Mouse (Mus musculus): ENCODE measurements around the gene Ostf1. TPM values are rescaled to one million over a fixed set of nuclear protein-coding genes. Genes with fewer than 3 reads are reported as not detected.

The Ostf1 gene
- polyA plus RNA-seq, 1 experiment from 2014 or later, result 85.8 TPM

DNA sequence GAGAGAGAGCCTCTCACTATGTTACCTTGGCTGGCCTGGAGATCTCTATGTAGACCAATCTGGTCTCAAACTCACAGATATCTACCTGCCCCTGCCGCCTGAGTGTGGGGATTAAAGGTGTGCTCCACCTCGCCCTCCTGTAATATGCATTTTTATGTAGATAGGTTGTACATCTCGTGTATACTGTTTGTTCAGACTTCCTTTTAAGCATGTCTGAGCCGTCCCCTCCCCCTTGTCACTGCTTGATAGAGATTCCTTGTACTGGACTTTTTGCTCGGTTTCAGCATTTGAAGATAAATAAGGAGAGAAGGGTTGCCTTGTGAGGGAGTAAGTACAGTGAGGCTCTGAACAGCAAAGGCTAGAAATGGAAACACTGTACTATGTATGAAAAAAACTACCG is 21.4 kb upstream of the Ostf1 start:
- Histone ChIP-seq H3K4me2 (ENCODE audit: low read length) (no peak overlapping the region), H3K27me3 (ENCODE audit: control insufficient read depth, insufficient read depth, low read length) (no peaks in the 10 kb centered on the region), H3K9ac (ENCODE audit: low read length) (no peak overlapping the region), H3K4me3 (ENCODE audit: control insufficient read depth in 1 of 2, insufficient read depth in 1 of 2, low read depth in 1 of 2, low read length in 2 of 2) (no peak overlapping the region), H3K36me3 (ENCODE audit: control insufficient read depth, insufficient read depth, low read length) (no peaks in the 10 kb centered on the region), H3K9me3 (ENCODE audit: control insufficient read depth, low read length) (no peaks in the 10 kb centered on the region), H3K27ac (replicated peaks in 1 of 2; ENCODE audit: control insufficient read depth in 1 of 2, insufficient read depth in 1 of 2, low read depth in 2 of 2, low read length in 2 of 2) (0 out of 4 replicates have a peak overlapping the region, but pooled peaks of 1 of the 2 experiments have one; percentile 39), H3K4me1 (ENCODE audit: control insufficient read depth in 2 of 2, insufficient read depth in 2 of 2, low read length in 2 of 2) (peaks cover 23 to 27% of the 10 kb centered on the region in 2 experiments)
- no peak for ATAC-seq (ENCODE audit: insufficient number of reproducible peaks, insufficient read depth, low FRiP score, low read depth)
- WGBS, result 67% methylated on average over 6 of the region's 6 CpGs

- H3K9ac ChIP-seq (ENCODE audit: low read length), result no peak overlapping the region
- H3K9me3 ChIP-seq (ENCODE audit: control insufficient read depth, low read length), result no peaks in the 10 kb centered on the region
- no peak overlapping the region for H3K27ac ChIP-seq (replicated peaks in 1 of 2; ENCODE audit: control insufficient read depth in 1 of 2, insufficient read depth in 1 of 2, low read depth in 2 of 2, low read length in 2 of 2)
- H3K4me2 ChIP-seq (ENCODE audit: low read length), result no peak overlapping the region
- peaks cover 23 to 27% of the 10 kb centered on the region in 2 experiments for H3K4me1 ChIP-seq (ENCODE audit: control insufficient read depth in 2 of 2, insufficient read depth in 2 of 2, low read length in 2 of 2)
- WGBS, result 35% methylated on average over 4 of the region's 4 CpGs
- H3K4me3 ChIP-seq (ENCODE audit: control insufficient read depth in 1 of 2, insufficient read depth in 1 of 2, low read depth in 1 of 2, low read length in 2 of 2), result no peak overlapping the region
- ATAC-seq (ENCODE audit: insufficient number of reproducible peaks, insufficient read depth, low FRiP score, low read depth), result no peak
- no peaks in the 10 kb centered on the region for H3K27me3 ChIP-seq (ENCODE audit: control insufficient read depth, insufficient read depth, low read length)
- H3K36me3 ChIP-seq (ENCODE audit: control insufficient read depth, insufficient read depth, low read length), result no peaks in the 10 kb centered on the region
These were observed 21.0 kb upstream of the Ostf1 start for GRCm38 (mm10) chr19:18652592-18652991.

DNA sequence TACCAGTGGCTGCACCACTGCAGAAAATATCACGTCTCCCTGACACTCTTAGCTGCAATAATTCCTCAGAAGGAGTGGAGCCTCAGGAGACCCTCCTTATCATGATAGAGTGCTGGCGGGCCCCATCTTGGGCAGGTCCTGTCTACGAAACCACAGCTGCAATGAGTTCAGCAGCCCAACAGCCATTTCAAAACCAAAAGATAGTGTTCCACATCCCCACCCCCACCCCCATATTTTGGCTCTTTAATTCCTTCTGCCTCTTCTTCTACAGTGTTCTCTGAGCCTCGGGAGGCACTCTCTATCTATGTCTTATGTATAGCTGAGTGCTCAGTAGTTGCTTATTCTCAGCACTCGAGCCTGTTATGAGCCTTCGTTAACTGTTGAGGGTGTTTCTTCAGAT is 18.9 kb upstream of the Ostf1 start:
- Histone ChIP-seq H3K36me3 (ENCODE audit: control insufficient read depth, insufficient read depth, low read length) (no peaks in the 10 kb centered on the region), H3K4me2 (ENCODE audit: low read length) (no peak overlapping the region), H3K4me1 (ENCODE audit: control insufficient read depth in 2 of 2, insufficient read depth in 2 of 2, low read length in 2 of 2) (peaks cover 23 to 37% of the 10 kb centered on the region in 2 experiments), H3K4me3 (ENCODE audit: control insufficient read depth in 1 of 2, insufficient read depth in 1 of 2, low read depth in 1 of 2, low read length in 2 of 2) (no peak overlapping the region), H3K9ac (ENCODE audit: low read length) (no peak overlapping the region), H3K27me3 (ENCODE audit: control insufficient read depth, insufficient read depth, low read length) (no peaks in the 10 kb centered on the region), H3K9me3 (ENCODE audit: control insufficient read depth, low read length) (no peaks in the 10 kb centered on the region), H3K27ac (replicated peaks in 1 of 2; ENCODE audit: control insufficient read depth in 1 of 2, insufficient read depth in 1 of 2, low read depth in 2 of 2, low read length in 2 of 2) (no peak overlapping the region)
- WGBS, result 64% methylated on average over 6 of the region's 6 CpGs
- no peak for ATAC-seq (ENCODE audit: insufficient number of reproducible peaks, insufficient read depth, low FRiP score, low read depth)

GRCm38 (mm10) chr19:18649955-18650354 is 18.3 kb upstream of the Ostf1 start:
- Histone ChIP-seq H3K9ac (ENCODE audit: low read length) (no peak overlapping the region), H3K9me3 (ENCODE audit: control insufficient read depth, low read length) (no peaks in the 10 kb centered on the region), H3K27ac (replicated peaks in 1 of 2; ENCODE audit: control insufficient read depth in 1 of 2, insufficient read depth in 1 of 2, low read depth in 2 of 2, low read length in 2 of 2) (no peak overlapping the region), H3K4me1 (ENCODE audit: control insufficient read depth in 2 of 2, insufficient read depth in 2 of 2, low read length in 2 of 2) (peaks cover 18 to 32% of the 10 kb centered on the region in 2 experiments), H3K4me3 (ENCODE audit: control insufficient read depth in 1 of 2, insufficient read depth in 1 of 2, low read depth in 1 of 2, low read length in 2 of 2) (no peak overlapping the region), H3K36me3 (ENCODE audit: control insufficient read depth, insufficient read depth, low read length) (no peaks in the 10 kb centered on the region), H3K4me2 (ENCODE audit: low read length) (no peak overlapping the region), H3K27me3 (ENCODE audit: control insufficient read depth, insufficient read depth, low read length) (no peaks in the 10 kb centered on the region)
- no peak for ATAC-seq (ENCODE audit: insufficient number of reproducible peaks, insufficient read depth, low FRiP score, low read depth)
- WGBS, result 80% methylated on average over 4 of the region's 4 CpGs

- no peaks in the 10 kb centered on the region for H3K9me3 ChIP-seq (ENCODE audit: control insufficient read depth, low read length)
- ATAC-seq (ENCODE audit: insufficient number of reproducible peaks, insufficient read depth, low FRiP score, low read depth), result no peak
- H3K4me3 ChIP-seq (ENCODE audit: control insufficient read depth in 1 of 2, insufficient read depth in 1 of 2, low read depth in 1 of 2, low read length in 2 of 2), result no peak overlapping the region
- no peaks in the 10 kb centered on the region for H3K27me3 ChIP-seq (ENCODE audit: control insufficient read depth, insufficient read depth, low read length)
- no peaks in the 10 kb centered on the region for H3K36me3 ChIP-seq (ENCODE audit: control insufficient read depth, insufficient read depth, low read length)
- peak overlapping the region; percentile 38; the same call in 1 of the 2 replicates for H3K9ac ChIP-seq (ENCODE audit: low read length)
- WGBS, result 70% methylated on average over 6 of the region's 6 CpGs
- peak overlapping the region; percentile 46 for H3K4me2 ChIP-seq (ENCODE audit: low read length)
- peaks cover 12 to 23% of the 10 kb centered on the region in 2 experiments for H3K4me1 ChIP-seq (ENCODE audit: control insufficient read depth in 2 of 2, insufficient read depth in 2 of 2, low read length in 2 of 2)
- H3K27ac ChIP-seq (replicated peaks in 1 of 2; ENCODE audit: control insufficient read depth in 1 of 2, insufficient read depth in 1 of 2, low read depth in 2 of 2, low read length in 2 of 2), result peak overlapping the region; percentile 28 to 44; a peak in 1 of 4 replicates
These were observed 16.9 kb upstream of the Ostf1 start for GRCm38 (mm10) chr19:18648558-18648945.

DNA sequence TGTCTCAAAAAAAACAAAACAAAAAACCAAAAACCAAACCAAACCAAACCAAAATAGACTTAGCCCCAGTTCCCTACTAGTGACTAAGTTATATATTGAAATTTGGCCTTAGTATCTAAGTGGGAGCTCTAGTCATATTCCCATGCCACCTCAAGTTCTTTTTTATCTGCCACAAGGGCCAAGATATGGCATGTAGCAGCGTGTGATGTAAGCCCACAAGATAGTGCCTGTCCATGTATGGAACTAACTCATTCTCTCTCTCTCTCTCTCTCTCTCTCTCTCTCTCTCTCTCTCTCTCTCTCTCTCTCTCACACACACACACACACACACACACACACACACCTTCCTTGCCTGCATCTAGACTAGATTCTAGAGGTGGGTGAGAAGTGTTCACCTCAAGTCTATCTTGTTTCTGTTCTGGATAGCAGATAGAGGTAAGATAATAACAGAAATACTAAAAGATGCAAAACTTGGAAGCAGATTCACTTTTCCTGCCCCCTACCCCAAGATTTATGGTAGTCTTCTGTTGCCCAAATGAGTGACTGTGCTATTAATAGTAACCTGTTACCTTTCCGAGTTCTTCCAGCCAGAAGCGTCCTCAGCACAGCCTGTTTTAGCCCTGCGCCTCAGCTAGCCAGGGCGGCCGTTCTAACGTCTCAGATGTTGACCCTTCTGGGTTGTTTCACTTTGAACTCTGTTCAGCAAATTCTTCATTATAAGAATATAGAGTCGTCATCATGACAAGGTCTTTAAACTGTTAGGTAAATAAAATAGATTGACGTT is 16.3 kb upstream of the Ostf1 start:
- Histone ChIP-seq H3K4me1 (ENCODE audit: control insufficient read depth in 2 of 2, insufficient read depth in 2 of 2, low read length in 2 of 2) (peaks cover 8 to 19% of the 10 kb centered on the region in 2 experiments), H3K27me3 (ENCODE audit: control insufficient read depth, insufficient read depth, low read length) (no peaks in the 10 kb centered on the region), H3K9me3 (ENCODE audit: control insufficient read depth, low read length) (no peaks in the 10 kb centered on the region), H3K27ac (replicated peaks in 1 of 2; ENCODE audit: control insufficient read depth in 1 of 2, insufficient read depth in 1 of 2, low read depth in 2 of 2, low read length in 2 of 2) (peak overlapping the region; percentile 28 to 44; a peak in 2 of 4 replicates), H3K4me2 (ENCODE audit: low read length) (peak overlapping the region; percentile 46), H3K36me3 (ENCODE audit: control insufficient read depth, insufficient read depth, low read length) (no peaks in the 10 kb centered on the region), H3K4me3 (ENCODE audit: control insufficient read depth in 1 of 2, insufficient read depth in 1 of 2, low read depth in 1 of 2, low read length in 2 of 2) (no peak overlapping the region), H3K9ac (ENCODE audit: low read length) (peak overlapping the region; percentile 38; the same call in 1 of the 2 replicates)
- 32% methylated on average over 9 of the region's 9 CpGs for WGBS
- no peak for ATAC-seq (ENCODE audit: insufficient number of reproducible peaks, insufficient read depth, low FRiP score, low read depth)

DNA sequence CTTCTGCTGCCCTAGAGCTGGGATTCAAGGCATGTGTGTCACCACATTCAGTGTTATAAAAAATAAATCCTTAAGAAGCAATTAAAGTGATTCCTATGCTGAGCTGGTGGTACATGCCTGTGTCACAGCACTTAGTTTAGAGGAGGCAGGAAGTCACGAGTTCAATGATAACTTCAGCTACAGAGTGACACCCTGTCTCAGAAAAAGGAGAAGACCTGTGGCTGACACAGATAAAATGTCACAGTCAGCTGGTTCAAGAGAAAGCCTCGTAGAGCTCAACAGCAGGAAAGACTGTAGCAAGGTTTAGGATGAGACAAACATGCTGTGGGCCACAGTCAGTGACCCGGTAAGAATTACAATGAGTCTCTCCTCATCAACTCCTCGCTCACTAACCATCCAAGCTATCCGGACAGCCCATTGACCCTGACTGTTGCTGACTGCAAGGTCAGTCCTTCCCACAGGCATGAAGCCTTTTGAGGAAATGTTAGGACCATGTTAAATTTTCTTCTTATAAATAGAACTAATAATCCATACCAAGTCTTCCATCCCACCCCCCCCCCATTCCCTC is 15.3 kb upstream of the Ostf1 start:
- Histone ChIP-seq H3K4me3 (ENCODE audit: control insufficient read depth in 1 of 2, insufficient read depth in 1 of 2, low read depth in 1 of 2, low read length in 2 of 2) (no peak overlapping the region), H3K9ac (ENCODE audit: low read length) (no peak overlapping the region), H3K27ac (replicated peaks in 1 of 2; ENCODE audit: control insufficient read depth in 1 of 2, insufficient read depth in 1 of 2, low read depth in 2 of 2, low read length in 2 of 2) (peak overlapping the region in 1 of 2 experiments; percentile 44; a peak in 1 of 4 replicates), H3K4me2 (ENCODE audit: low read length) (no peak overlapping the region), H3K27me3 (ENCODE audit: control insufficient read depth, insufficient read depth, low read length) (no peaks in the 10 kb centered on the region), H3K4me1 (ENCODE audit: control insufficient read depth in 2 of 2, insufficient read depth in 2 of 2, low read length in 2 of 2) (peaks cover 4 to 19% of the 10 kb centered on the region in 2 experiments), H3K36me3 (ENCODE audit: control insufficient read depth, insufficient read depth, low read length) (no peaks in the 10 kb centered on the region), H3K9me3 (ENCODE audit: control insufficient read depth, low read length) (no peaks in the 10 kb centered on the region)
- whole genome bisulfite sequencing, result 46% methylated on average over 5 of the region's 5 CpGs
- no peak for ATAC-seq (ENCODE audit: insufficient number of reproducible peaks, insufficient read depth, low FRiP score, low read depth)
